Mouse (Mus musculus) embryonic facial prominence, embryonic 14.5 days (tissue): ENCODE measurements at regions not wholly inside any gene's neighbourhood (a gene's known extent, or its start where the extent isn't known, plus 50 kb on each side); places are given as distances from the start of the nearest gene placed in this dataset.

Experiments
- ATAC-seq: fragments of 200-750 bp; cut with Nextera tagmentation; 2 replicates; pipeline ENCODE4 v1.8.0; 2017; ENCODE audit warnings: low read depth, moderate number of reproducible peaks, moderate TSS enrichment
- DNase-seq: peaks from one replicate; pipeline ENCODE4 v3.0.0-alpha.2; 2015; ENCODE audit warnings: low spot score
- H3K27ac ChIP-seq: fragments of 300-500 bp; sonication (generic); replicated peaks from 2 replicates; pipeline ENCODE4 v1.5.1; 2014; ENCODE audit warnings: low read depth, mild to moderate bottlenecking, low read length, moderate library complexity
- H3K27me3 ChIP-seq: fragments of 300-500 bp; sonication (generic); replicated peaks from 2 replicates; pipeline ENCODE4 v1.6.1; 2014; ENCODE audit warnings: low read length; ENCODE audit not compliant: control insufficient read depth, insufficient read depth
- H3K36me3 ChIP-seq: fragments of 300-500 bp; sonication (generic); 2 replicates; pipeline ENCODE4 v1.6.1; 2014; ENCODE audit warnings: low read length, mixed read lengths; ENCODE audit not compliant: control insufficient read depth, insufficient read depth
- H3K4me1 ChIP-seq: fragments of 300-500 bp; sonication (generic); 2 replicates; pipeline ENCODE4 v1.6.1; 2014; ENCODE audit warnings: antibody characterized with exemption, low read length; ENCODE audit not compliant: control insufficient read depth, insufficient read depth
- H3K4me2 ChIP-seq: fragments of 300-500 bp; sonication (generic); 2 replicates; pipeline ENCODE4 v1.6.1; 2014; ENCODE audit warnings: low read depth, mild to moderate bottlenecking, low read length, moderate library complexity, mixed read lengths
- H3K4me3 ChIP-seq: fragments of 300-500 bp; sonication (generic); 2 replicates; pipeline ENCODE4 v1.5.1; 2014; ENCODE audit warnings: low read depth, mild to moderate bottlenecking, low read length
- H3K9ac ChIP-seq: fragments of 300-500 bp; sonication (generic); 2 replicates; pipeline ENCODE4 v1.6.1; 2014; ENCODE audit warnings: low read depth, mild to moderate bottlenecking, low read length, moderate library complexity, mixed read lengths
- H3K9me3 ChIP-seq: fragments of 300-500 bp; sonication (generic); 2 replicates; pipeline ENCODE4 v1.6.1; 2016; ENCODE audit warnings: low read length; ENCODE audit not compliant: control insufficient read depth
- WGBS: fragments of 180-500 bp; shearing (Covaris S2); extraction: QIAGEN DNeasy Blood & Tissue Kit; methylation state at CpG from one replicate; pipeline ENCODE4 v1.1.7; 2014; 5-methylcytosine and 5-hydroxymethylcytosine counted together

GRCm38 (mm10) chr17:45814586-45814985, 80.9 kb upstream of the 1600014C23Rik start:
- DNase-seq (no peak), ATAC-seq (peak; percentile 48; the same call in 1 of the 2 replicates)
- no peak overlapping the region for H3K4me2 ChIP-seq
- no peaks in the 10 kb centered on the region for H3K36me3 ChIP-seq
- H3K27ac ChIP-seq, result no peak overlapping the region
- no peaks in the 10 kb centered on the region for H3K27me3 ChIP-seq
- 0 out of 2 replicates have a peak overlapping the region, but pooled peaks have one; percentile 14 for H3K9ac ChIP-seq
- H3K4me1 ChIP-seq, result peaks cover 12% of the 10 kb centered on the region; the same call in 1 of the 2 replicates
- WGBS, result 13% methylated on average over 7 of the region's 11 CpGs
- H3K9me3 ChIP-seq, result no peaks in the 10 kb centered on the region
- no peak overlapping the region for H3K4me3 ChIP-seq

- Histone ChIP-seq H3K27me3 (no peaks in the 10 kb centered on the region), H3K9me3 (no peaks in the 10 kb centered on the region), H3K4me2 (no peak overlapping the region), H3K27ac (no peak overlapping the region), H3K4me3 (no peak overlapping the region), H3K9ac (no peak overlapping the region), H3K4me1 (peaks cover 12% of the 10 kb centered on the region; the same call in 1 of the 2 replicates), H3K36me3 (no peaks in the 10 kb centered on the region)
- DNase-seq (no peak), ATAC-seq (no peak)
- whole genome bisulfite sequencing, result 64% methylated on average over 5 of the region's 5 CpGs
Measured at GRCm38 (mm10) chr17:45813956-45814355, 80.3 kb upstream of the 1600014C23Rik start.

- H3K9me3 ChIP-seq, result no peaks in the 10 kb centered on the region
- H3K9ac ChIP-seq, result no peak overlapping the region
- no peak for DNase-seq
- H3K4me1 ChIP-seq, result peaks cover 15% of the 10 kb centered on the region
- 76% methylated on average over 9 of the region's 9 CpGs for WGBS
- no peak overlapping the region for H3K4me3 ChIP-seq
- no peak overlapping the region for H3K27ac ChIP-seq
- H3K4me2 ChIP-seq, result no peak overlapping the region
- H3K27me3 ChIP-seq, result no peaks in the 10 kb centered on the region
- ATAC-seq, result no peak
- no peaks in the 10 kb centered on the region for H3K36me3 ChIP-seq
Measured at GRCm38 (mm10) chr17:45812289-45812955, 78.8 kb upstream of the 1600014C23Rik start.

GRCm38 (mm10) chr17:45811632-45812221, 78.1 kb upstream of the 1600014C23Rik start:
- Histone ChIP-seq H3K4me1 (peaks cover 22% of the 10 kb centered on the region), H3K36me3 (no peaks in the 10 kb centered on the region), H3K27ac (no peak overlapping the region), H3K9me3 (no peaks in the 10 kb centered on the region), H3K9ac (no peak overlapping the region), H3K4me2 (no peak overlapping the region), H3K27me3 (no peaks in the 10 kb centered on the region), H3K4me3 (no peak overlapping the region)
- DNase-seq, result no peak
- 69% methylated on average over 11 of the region's 11 CpGs for WGBS
- no peak for ATAC-seq

- no peaks in the 10 kb centered on the region for H3K36me3 ChIP-seq
- no peak overlapping the region for H3K4me2 ChIP-seq
- no peaks in the 10 kb centered on the region for H3K9me3 ChIP-seq
- H3K4me3 ChIP-seq, result no peak overlapping the region
- no peak overlapping the region for H3K9ac ChIP-seq
- DNase-seq (no peak), ATAC-seq (no peak)
- WGBS, result 95% methylated on average over 6 of the region's 6 CpGs
- no peak overlapping the region for H3K27ac ChIP-seq
- H3K4me1 ChIP-seq, result peaks cover 29% of the 10 kb centered on the region
- H3K27me3 ChIP-seq, result peaks cover 1% of the 10 kb centered on the region; the same call in 1 of the 2 replicates
Measured at GRCm38 (mm10) chr17:45809728-45810127, 76.1 kb upstream of the 1600014C23Rik start.

GRCm38 (mm10) chr17:45808374-45808773, 74.7 kb upstream of the 1600014C23Rik start:
- ATAC-seq (no peak), DNase-seq (no peak)
- Histone ChIP-seq H3K4me1 (peaks cover 26% of the 10 kb centered on the region), H3K36me3 (no peaks in the 10 kb centered on the region), H3K4me3 (no peak overlapping the region), H3K4me2 (no peak overlapping the region), H3K27ac (no peak overlapping the region), H3K27me3 (peaks cover 7% of the 10 kb centered on the region; the same call in 1 of the 2 replicates), H3K9me3 (no peaks in the 10 kb centered on the region), H3K9ac (no peak overlapping the region)
- 56% methylated on average over 4 of the region's 4 CpGs for WGBS

- ATAC-seq (peak; percentile 48; the same call in 1 of the 2 replicates), DNase-seq (peak; percentile 67)
- Histone ChIP-seq H3K36me3 (no peaks in the 10 kb centered on the region), H3K4me1 (peaks cover 26% of the 10 kb centered on the region), H3K27me3 (peaks cover 7% of the 10 kb centered on the region; the same call in 1 of the 2 replicates), H3K4me3 (no peak overlapping the region), H3K9me3 (no peaks in the 10 kb centered on the region), H3K4me2 (no peak overlapping the region), H3K9ac (no peak overlapping the region), H3K27ac (0 out of 2 replicates have a peak overlapping the region, but pooled peaks have one; percentile 21)
- 27% methylated on average over 13 of the region's 13 CpGs for WGBS
Measured at GRCm38 (mm10) chr17:45807452-45807851, 73.8 kb upstream of the 1600014C23Rik start.

GRCm38 (mm10) chr17:45806831-45807230, 73.2 kb upstream of the 1600014C23Rik start:
- ATAC-seq (no peak), DNase-seq (no peak)
- no peak overlapping the region for H3K4me3 ChIP-seq
- WGBS, result 41% methylated on average over 4 of the region's 4 CpGs
- H3K27me3 ChIP-seq, result peaks cover 7% of the 10 kb centered on the region; the same call in 1 of the 2 replicates
- H3K4me1 ChIP-seq, result peaks cover 26% of the 10 kb centered on the region
- H3K36me3 ChIP-seq, result no peaks in the 10 kb centered on the region
- peak overlapping the region; percentile 21; the same call in 1 of the 2 replicates for H3K27ac ChIP-seq
- no peak overlapping the region for H3K4me2 ChIP-seq
- no peaks in the 10 kb centered on the region for H3K9me3 ChIP-seq
- no peak overlapping the region; the same call in 1 of the 2 replicates for H3K9ac ChIP-seq
